Mouse (Mus musculus) stomach, postnatal 0 days (tissue): ENCODE measurements around the gene Cry2.

Source experiments
- CTCF ChIP-seq: IDR thresholded peaks from 2 replicates; pipeline ENCODE4 v1.5.1; 2016; ENCODE audit warnings: antibody characterized with exemption, low read depth, mild to moderate bottlenecking, moderate library complexity
- EP300 ChIP-seq: optimal IDR thresholded peaks from 2 replicates; pipeline ENCODE3; 2016; ENCODE audit warnings: antibody characterized with exemption

- TF ChIP-seq CTCF (no peak), EP300 (no peak)
These were observed 36.4 kb downstream of the Cry2 start for GRCm38 (mm10) chr2:92397436-92397835.
